Mouse (Mus musculus) lung, adult 2 months (tissue): ENCODE data around the gene Rab33a.

ENCODE experiments used
- CTCF ChIP-seq: fragments of 200-500 bp; IDR thresholded peaks from 2 replicates; pipeline ENCODE4 v1.5.1; 2011; ENCODE audit warnings: mild to moderate bottlenecking, low read length, control low read depth; ENCODE audit not compliant: insufficient read depth
- POLR2A ChIP-seq: fragments of 200-500 bp; IDR thresholded peaks from 2 replicates; pipeline ENCODE4 v1.6.1; 2011; ENCODE audit warnings: low read depth, mild to moderate bottlenecking, control low read depth, low read length, borderline replicate concordance; ENCODE audit errors: extremely low read depth

GRCm38 (mm10) chrX:48518808-48519548 lies at the start of gene Rab33a:
- TF ChIP-seq CTCF (no peak), POLR2A (no peak)
